Mouse (Mus musculus) liver, embryonic 18 days (tissue): ENCODE data around the gene Ntsr1. TPM values are rescaled to one million over a fixed set of nuclear protein-coding genes. Genes with fewer than 3 reads are reported as not detected.

Experiments used
- polyA plus RNA-seq: library from polyadenylated mRNA; depleted of rRNA; stranded (reverse); fragments of >200 nt; gene quantifications from 2 replicates; pipeline ENCODE4 v1.2.3, GENCODE M21; 2012; rRNA removed

The Ntsr1 gene
- 0.01 and 0.02 TPM in 2 replicates for polyA plus RNA-seq

DNA sequence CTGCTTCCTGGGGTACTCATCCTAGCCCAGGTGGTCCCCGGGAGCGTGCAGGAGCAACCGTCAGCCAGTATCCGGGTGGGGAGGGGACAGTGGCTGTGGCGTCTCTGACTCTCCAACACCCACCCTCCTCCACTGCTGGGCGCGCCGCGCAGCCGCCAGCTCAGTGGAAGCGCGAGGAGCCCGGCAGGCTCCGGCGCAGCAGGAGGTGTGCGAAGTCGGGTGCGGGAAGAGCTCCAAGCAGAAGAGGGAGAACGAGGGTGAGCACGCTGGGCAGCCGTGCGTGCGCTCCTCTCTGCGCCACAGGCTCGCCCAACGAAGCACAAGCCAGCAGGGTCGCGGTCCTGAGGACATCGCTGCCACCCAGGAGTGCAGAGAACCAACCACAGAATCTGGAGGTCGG is at the start of gene Ntsr1:
Gene Ntsr1, plus strand, starts transcription at position 236 of the 400 bp plus-strand sequence.

GRCm38 (mm10) chr2:180455723-180456698 is 43.8 kb upstream of the Ntsr1 start, which contains the start of gene Slco4a1:
Gene Slco4a1 (plus strand): TSS chr2:180456245.

GRCm38 (mm10) chr2:180581002-180581401 is 81.2 kb downstream of the Ntsr1 start, which contains the start of gene Mrgbp:
Gene Mrgbp (plus strand): TSS chr2:180581304.

GRCm38 (mm10) chr2:180589123-180589831 is 89.5 kb downstream of the Ntsr1 start, which contains the start of gene Ogfr:
Gene Ogfr (plus strand): TSS chr2:180589245.

Other genes starting within 250 kb of the Ntsr1 start
- gene Rps21, start 242.6 kb upstream of the Ntsr1 start, polyA plus RNA-seq, result 1,569 and 1,678 TPM in 2 replicates
- 5.7 and 6.2 TPM in 2 replicates for gene Cables2, start 226.5 kb upstream of the Ntsr1 start, polyA plus RNA-seq
- 0.01 TPM in 1 of 2 replicates, not detected in the other for gene Rbbp8nl, start 210.1 kb upstream of the Ntsr1 start, polyA plus RNA-seq
- 0.13 and 0.14 TPM in 2 replicates for gene Gata5, start 165.3 kb upstream of the Ntsr1 start, polyA plus RNA-seq
- gene Slco4a1, start 43.7 kb upstream of the Ntsr1 start, polyA plus RNA-seq, result 1.6 and 2.3 TPM in 2 replicates
- 11.4 and 12.6 TPM in 2 replicates for gene Mrgbp, start 81.3 kb downstream of the Ntsr1 start, polyA plus RNA-seq
- 43.3 and 47.9 TPM in 2 replicates for gene Ogfr, start 89.3 kb downstream of the Ntsr1 start, polyA plus RNA-seq
- gene Col9a3, start 97.8 kb downstream of the Ntsr1 start, polyA plus RNA-seq, result 0.89 and 0.97 TPM in 2 replicates
- 0.12 and 0.20 TPM in 2 replicates for gene Tcfl5, start 142.7 kb downstream of the Ntsr1 start, polyA plus RNA-seq
- 10.1 and 13.0 TPM in 2 replicates for gene Dido1, start 210.0 kb downstream of the Ntsr1 start, polyA plus RNA-seq
- gene Gid8, start 210.1 kb downstream of the Ntsr1 start, polyA plus RNA-seq, result 54.0 and 54.6 TPM in 2 replicates
- gene Slc17a9, start 225.3 kb downstream of the Ntsr1 start, polyA plus RNA-seq, result 15.6 and 19.5 TPM in 2 replicates